Mouse (Mus musculus): Measurements from ENCODE around the gene Yars. TPM values are rescaled to one million over a fixed set of nuclear protein-coding genes. Genes with fewer than 3 reads are reported as not detected.

Yars gene
- total and polyA plus RNA-seq, 3 experiments = 11.2 to 98.6 (median 84.8) TPM

- no peak for DNase-seq
Measured at GRCm38 (mm10) chr4:129227985-129228381, 38.4 kb downstream of the Yars start.

GRCm38 (mm10) chr4:129230926-129231325, 41.4 kb downstream of the Yars start:
- DNase-seq = no peak

- DNase-seq = peak; percentile 83
Measured at GRCm38 (mm10) chr4:129231594-129232450, 42.3 kb downstream of the Yars start.

GRCm38 (mm10) chr4:129232561-129233360, 43.2 kb downstream of the Yars start:
- no peak for DNase-seq

- DNase-seq = no peak
Measured at GRCm38 (mm10) chr4:129234488-129234887, 44.9 kb downstream of the Yars start.

- no peak for DNase-seq
Measured at GRCm38 (mm10) chr4:129235147-129235546, 45.6 kb downstream of the Yars start.

GRCm38 (mm10) chr4:129236236-129236813, 46.8 kb downstream of the Yars start:
- DNase-seq = no peak

- no peak for DNase-seq
Measured at GRCm38 (mm10) chr4:129237843-129238441, 48.4 kb downstream of the Yars start.

- no peak for DNase-seq
Measured at GRCm38 (mm10) chr4:129238579-129239016, 49.0 kb downstream of the Yars start.

GRCm38 (mm10) chr4:129239075-129239474, 49.5 kb downstream of the Yars start:
- peak; percentile 84 for DNase-seq

GRCm38 (mm10) chr4:129241898-129242297, 52.3 kb downstream of the Yars start:
- DNase-seq = no peak

- DNase-seq = no peak
Measured at GRCm38 (mm10) chr4:129242327-129242726, 52.8 kb downstream of the Yars start.

GRCm38 (mm10) chr4:129242761-129243160, 53.2 kb downstream of the Yars start:
- DNase-seq = no peak

GRCm38 (mm10) chr4:129244802-129245201, 55.2 kb downstream of the Yars start:
- DNase-seq = no peak

GRCm38 (mm10) chr4:129246360-129247301, 57.1 kb downstream of the Yars start:
- DNase-seq = no peak

GRCm38 (mm10) chr4:129247381-129248242, 58.1 kb downstream of the Yars start:
- peak; percentile 54 for DNase-seq

- peak; percentile 56 for DNase-seq
Measured at GRCm38 (mm10) chr4:129248243-129248767, 58.7 kb downstream of the Yars start.

GRCm38 (mm10) chr4:129249288-129249687, 59.7 kb downstream of the Yars start:
- no peak for DNase-seq

- DNase-seq = peak; percentile 67
Measured at GRCm38 (mm10) chr4:129250759-129251481, 61.4 kb downstream of the Yars start.
